Mouse (Mus musculus) testis, adult 2 months (tissue): ENCODE results near the gene Pnp2. TPM values are rescaled to one million over a fixed set of nuclear protein-coding genes. Genes with fewer than 3 reads are reported as not detected.
A peak's percentile ranks its signal among the peaks of the same experiment; 100 is the strongest.

Source experiments
- H3K27ac ChIP-seq: fragments of 200-500 bp; 2 replicates; pipeline ENCODE4 v1.5.1; 2012; ENCODE audit warnings: low read depth, low read length; ENCODE audit not compliant: control insufficient read depth, insufficient read depth
- H3K27me3 ChIP-seq: fragments of 200-500 bp; 2 replicates; pipeline ENCODE4 v1.6.1; 2012; ENCODE audit warnings: mild to moderate bottlenecking, low read length, moderate library complexity; ENCODE audit not compliant: control insufficient read depth, insufficient read depth
- H3K36me3 ChIP-seq: fragments of 200-500 bp; 2 replicates; pipeline ENCODE4 v1.6.1; 2012; ENCODE audit warnings: mild to moderate bottlenecking, low read length; ENCODE audit not compliant: control insufficient read depth, insufficient read depth
- H3K4me1 ChIP-seq: fragments of 200-500 bp; 2 replicates; pipeline ENCODE4 v1.6.1; 2012; ENCODE audit warnings: low read length; ENCODE audit not compliant: control insufficient read depth, insufficient read depth
- H3K4me3 ChIP-seq: fragments of 200-500 bp; 2 replicates; pipeline ENCODE4 v1.5.1; 2012; ENCODE audit warnings: low read depth, mild to moderate bottlenecking, low read length, moderate library complexity, mixed read lengths; ENCODE audit not compliant: control insufficient read depth
- CTCF ChIP-seq: fragments of 200-500 bp; IDR thresholded peaks from 2 replicates; pipeline ENCODE4 v1.5.1; 2012; ENCODE audit warnings: low read depth, mild to moderate bottlenecking, inconsistent platforms, low read length, moderate library complexity; ENCODE audit not compliant: control insufficient read depth, insufficient read depth, insufficient replicate concordance
- POLR2A ChIP-seq: fragments of 200-500 bp; IDR thresholded peaks from 2 replicates; pipeline ENCODE4 v1.6.1; 2012; ENCODE audit warnings: low read depth, mild to moderate bottlenecking, inconsistent platforms, low read length, moderate library complexity; ENCODE audit not compliant: control insufficient read depth
- polyA plus RNA-seq: library from polyadenylated mRNA; depleted of rRNA; stranded (reverse); fragments of >200 nt; gene quantifications from 2 replicates; pipeline ENCODE4 v1.2.3, GENCODE M21; 2012; rRNA removed

The Pnp2 gene
- polyA plus RNA-seq, 1 experiment = 22.3 TPM

DNA sequence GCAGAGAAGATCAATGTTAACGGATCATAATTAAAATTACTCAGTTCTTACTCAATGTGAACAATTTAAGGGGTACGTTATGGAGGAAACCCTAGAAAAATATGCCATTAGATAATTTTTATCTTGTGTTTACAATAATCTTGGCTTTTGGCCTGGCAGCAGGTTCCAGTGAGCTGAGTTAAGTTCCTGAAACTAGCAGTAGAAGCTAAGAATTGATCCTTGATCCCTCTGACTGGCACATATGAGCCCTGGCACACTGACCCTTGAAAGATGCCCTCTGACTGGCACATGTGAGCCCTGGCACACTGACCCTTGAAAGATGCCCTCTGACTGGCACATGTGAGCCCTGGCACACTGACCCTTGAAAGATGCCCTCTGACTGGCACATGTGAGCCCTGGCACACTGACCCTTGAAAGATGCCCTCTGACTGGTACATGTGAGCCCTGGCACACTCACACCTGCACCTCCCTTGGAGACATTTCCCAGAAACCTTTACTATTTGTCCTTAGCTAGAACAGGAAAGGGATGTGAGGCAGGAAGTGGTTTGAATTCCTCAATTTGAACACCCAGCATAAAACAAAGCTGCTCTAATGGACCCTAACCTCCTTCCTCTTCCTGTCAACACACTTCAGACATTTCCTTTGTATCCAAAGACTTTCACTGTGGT lies 42.3 kb downstream of the Pnp2 start:
- TF ChIP-seq CTCF (no peak), POLR2A (no peak)
- H3K27ac ChIP-seq = no peak overlapping the region
- no peaks in the 10 kb centered on the region for H3K4me1 ChIP-seq
- H3K4me3 ChIP-seq = no peak overlapping the region
- H3K27me3 ChIP-seq = no peaks in the 10 kb centered on the region
- H3K36me3 ChIP-seq = no peaks in the 10 kb centered on the region

- TF ChIP-seq POLR2A (no peak), CTCF (no peak)
- H3K36me3 ChIP-seq = no peaks in the 10 kb centered on the region
- H3K4me1 ChIP-seq = peaks cover 11% of the 10 kb centered on the region
- H3K27ac ChIP-seq = peak within 1 kb of the TSS; percentile 66
- peak within 1 kb of the TSS; percentile 53 for H3K4me3 ChIP-seq
- no peaks in the 10 kb centered on the region for H3K27me3 ChIP-seq
Observed at GRCm38 (mm10) chr14:51007152-51007801, 51.5 kb downstream of the Pnp2 start, which contains the start of gene Rnase10. TSS of gene Rnase10 (plus strand) at chr14:51007751.

DNA sequence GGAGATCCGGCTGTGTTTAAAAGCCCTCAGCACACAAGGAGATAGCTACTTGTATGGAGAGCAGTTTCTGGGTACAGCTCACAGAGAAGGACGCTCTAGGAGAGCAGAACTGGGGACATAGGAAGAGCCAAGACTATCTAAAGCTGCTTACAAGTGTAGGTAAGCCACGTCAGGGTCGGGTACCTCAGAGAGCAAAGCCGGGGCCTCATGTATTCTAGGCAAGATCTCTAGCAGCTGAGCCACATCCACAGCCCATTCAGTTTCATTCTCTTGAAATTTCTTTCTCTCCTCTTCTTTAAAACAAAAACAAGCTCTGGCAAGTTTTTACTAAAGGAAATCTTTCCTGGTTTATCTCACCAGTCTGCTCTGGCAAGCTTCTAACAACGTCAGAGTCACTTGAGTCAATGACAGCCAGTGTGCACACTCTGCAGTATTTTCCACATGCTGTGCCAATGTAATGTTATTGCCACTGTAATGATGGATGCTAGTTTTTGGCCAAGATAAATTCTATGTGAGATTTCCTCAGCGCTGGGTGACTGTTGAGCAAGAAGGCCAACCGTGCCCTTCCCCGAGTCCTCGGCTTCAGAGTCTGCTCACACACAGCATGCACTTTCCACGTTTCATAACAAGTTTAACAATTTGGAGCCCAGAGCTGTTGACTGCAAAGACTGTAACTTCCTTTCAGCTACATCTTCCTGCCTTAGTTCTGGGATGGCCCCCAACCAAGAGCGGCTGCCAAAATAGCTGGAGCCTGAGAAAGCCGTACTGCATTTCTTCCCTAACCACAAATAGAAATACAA lies 52.3 kb downstream of the Pnp2 start:
- H3K27ac ChIP-seq = peak overlapping the region; percentile 66
- H3K4me3 ChIP-seq = peak overlapping the region; percentile 53
- TF ChIP-seq CTCF = no peak
- TF ChIP-seq POLR2A = no peak
- no peaks in the 10 kb centered on the region for H3K27me3 ChIP-seq
- peaks cover 11% of the 10 kb centered on the region for H3K4me1 ChIP-seq
- H3K36me3 ChIP-seq = no peaks in the 10 kb centered on the region

DNA sequence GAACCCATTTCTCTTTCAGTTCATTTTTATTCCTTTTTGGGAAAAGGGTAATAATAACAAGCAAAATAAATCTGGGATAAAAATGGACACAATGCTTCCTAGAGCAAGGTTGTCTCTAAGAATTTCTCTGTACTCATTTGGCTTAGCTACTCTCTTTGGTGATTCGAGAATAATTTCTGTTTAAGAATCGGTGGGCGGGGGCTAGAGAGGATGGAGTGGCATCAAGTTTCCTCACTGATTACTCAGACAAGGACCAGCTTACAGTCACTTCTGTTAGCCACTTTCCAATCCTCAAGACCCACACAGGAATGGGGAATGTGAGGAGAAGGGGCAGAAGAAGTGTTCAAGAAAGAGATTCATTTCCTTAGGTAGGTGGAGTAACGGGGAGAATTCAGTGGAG lies 53.0 kb downstream of the Pnp2 start:
- peaks cover 11% of the 10 kb centered on the region for H3K4me1 ChIP-seq
- no peaks in the 10 kb centered on the region for H3K27me3 ChIP-seq
- no peaks in the 10 kb centered on the region for H3K36me3 ChIP-seq
- TF ChIP-seq CTCF = no peak
- TF ChIP-seq POLR2A = no peak
- no peak overlapping the region for H3K4me3 ChIP-seq
- no peak overlapping the region for H3K27ac ChIP-seq

DNA sequence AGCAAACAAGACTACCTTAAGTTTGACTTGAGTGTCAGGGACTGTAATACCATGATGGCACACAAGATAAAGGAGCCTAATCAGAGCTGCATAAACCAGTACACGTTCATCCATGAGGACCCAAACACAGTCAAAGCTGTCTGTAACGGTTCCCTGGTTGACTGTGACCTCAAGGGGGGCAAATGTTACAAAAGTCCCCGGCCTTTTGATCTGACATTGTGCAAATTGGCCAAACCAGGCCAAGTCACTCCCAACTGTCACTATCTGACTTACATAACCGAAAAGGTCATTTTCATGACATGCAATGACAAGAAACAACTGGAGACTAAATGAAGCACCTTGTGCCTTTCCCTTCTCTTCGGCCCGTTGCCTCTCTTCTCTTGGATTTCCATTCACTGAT lies 53.8 kb downstream of the Pnp2 start:
- H3K4me3 ChIP-seq = no peak overlapping the region
- H3K36me3 ChIP-seq = no peaks in the 10 kb centered on the region
- H3K27me3 ChIP-seq = no peaks in the 10 kb centered on the region
- peaks cover 11% of the 10 kb centered on the region for H3K4me1 ChIP-seq
- TF ChIP-seq CTCF = no peak
- no peak for TF ChIP-seq POLR2A
- no peak overlapping the region for H3K27ac ChIP-seq

Other genes starting within 250 kb of the Pnp2 start
- gene Olfr748, start 248.6 kb upstream of the Pnp2 start, polyA plus RNA-seq = not detected in 2 replicates
- gene Olfr749, start 210.9 kb upstream of the Pnp2 start, polyA plus RNA-seq = not detected in 2 replicates
- gene Ttc5, start 170.5 kb upstream of the Pnp2 start, polyA plus RNA-seq = 13.0 and 13.5 TPM in 2 replicates
- 7.0 and 7.5 TPM in 2 replicates for gene Ccnb1ip1, start 148.3 kb upstream of the Pnp2 start, polyA plus RNA-seq
- gene Parp2, start 148.2 kb upstream of the Pnp2 start, polyA plus RNA-seq = 10.6 and 13.9 TPM in 2 replicates
- gene Tep1, start 85.4 kb upstream of the Pnp2 start, polyA plus RNA-seq = 9.3 and 12.6 TPM in 2 replicates
- gene Klhl33, start 58.5 kb upstream of the Pnp2 start, polyA plus RNA-seq = 0.04 and 0.07 TPM in 2 replicates
- gene Osgep, start 31.1 kb upstream of the Pnp2 start, polyA plus RNA-seq = 52.9 and 58.1 TPM in 2 replicates
- 31.1 and 33.9 TPM in 2 replicates for gene Apex1, start 31.0 kb upstream of the Pnp2 start, polyA plus RNA-seq
- gene Pip4p1, start 25.1 kb upstream of the Pnp2 start, polyA plus RNA-seq = 35.1 and 48.1 TPM in 2 replicates
- 5.6 and 5.8 TPM in 2 replicates for gene Pnp, start 24.9 kb upstream of the Pnp2 start, polyA plus RNA-seq
- gene Gm49342, start 11.5 kb upstream of the Pnp2 start, polyA plus RNA-seq = 4.8 and 5.5 TPM in 2 replicates
- 2.7 and 3.7 TPM in 2 replicates for gene Rnase10, start 51.8 kb downstream of the Pnp2 start, polyA plus RNA-seq
- 1.0 TPM in 1 of 2 replicates, not detected in the other for gene Rnase9, start 85.9 kb downstream of the Pnp2 start, polyA plus RNA-seq
- gene Rnase11, start 94.2 kb downstream of the Pnp2 start, polyA plus RNA-seq = 0.22 and 0.49 TPM in 2 replicates
- gene Rnase12, start 101.7 kb downstream of the Pnp2 start, polyA plus RNA-seq = 17.3 TPM in 1 of 2 replicates, not detected in the other
- 0.54 and 0.77 TPM in 2 replicates for gene Olfr750, start 118.4 kb downstream of the Pnp2 start, polyA plus RNA-seq
- gene Rnase4, start 135.1 kb downstream of the Pnp2 start, polyA plus RNA-seq = 8.8 and 11.5 TPM in 2 replicates
- gene Ang, start 135.2 kb downstream of the Pnp2 start, polyA plus RNA-seq = 0.89 and 1.5 TPM in 2 replicates
- 10.3 TPM in 1 of 2 replicates, not detected in the other for gene Eddm3b, start 158.4 kb downstream of the Pnp2 start, polyA plus RNA-seq
- 0.63 and 0.93 TPM in 2 replicates for gene Rnase6, start 167.9 kb downstream of the Pnp2 start, polyA plus RNA-seq
- 0.56 and 0.84 TPM in 2 replicates for gene Rnase1, start 190.8 kb downstream of the Pnp2 start, polyA plus RNA-seq
- gene Rnase2b, start 206.3 kb downstream of the Pnp2 start, polyA plus RNA-seq = not detected in 2 replicates
- not detected in 2 replicates for gene Ang2, start 243.2 kb downstream of the Pnp2 start, polyA plus RNA-seq
- gene Ear14, start 247.4 kb downstream of the Pnp2 start, polyA plus RNA-seq = not detected in 2 replicates